Mouse (Mus musculus): ENCODE measurements around the gene Mroh2b. TPM values are rescaled to one million over a fixed set of nuclear protein-coding genes. Genes with fewer than 3 reads are reported as not detected.

The Mroh2b gene
- polyA plus RNA-seq, 1 experiment from 2014 or later: not detected

Other genes starting within 250 kb of the Mroh2b start
- not detected in 2 replicates for gene C6, start 171.6 kb upstream of the Mroh2b start, polyA plus RNA-seq (2014; fragmentation: Nextera tagmentation; extraction: Ambion mirVana)
- gene C7, start 165.0 kb downstream of the Mroh2b start, polyA plus RNA-seq (2014; fragmentation: Nextera tagmentation; extraction: Ambion mirVana): 0.28 TPM in 1 of 2 replicates, not detected in the other
- 1.1 and 1.4 TPM in 2 replicates for gene Card6, start 209.8 kb downstream of the Mroh2b start, polyA plus RNA-seq (2014; fragmentation: Nextera tagmentation; extraction: Ambion mirVana)
- 487 and 490 TPM in 2 replicates for gene Rpl37, start 217.9 kb downstream of the Mroh2b start, polyA plus RNA-seq (2014; fragmentation: Nextera tagmentation; extraction: Ambion mirVana)
- 21.2 and 21.7 TPM in 2 replicates for gene Prkaa1, start 245.1 kb downstream of the Mroh2b start, polyA plus RNA-seq (2014; fragmentation: Nextera tagmentation; extraction: Ambion mirVana)

All from neural tube, embryonic 11.5 days (tissue).